Mouse (Mus musculus): ENCODE data around the gene Hsd17b10.

The Hsd17b10 gene

DNA sequence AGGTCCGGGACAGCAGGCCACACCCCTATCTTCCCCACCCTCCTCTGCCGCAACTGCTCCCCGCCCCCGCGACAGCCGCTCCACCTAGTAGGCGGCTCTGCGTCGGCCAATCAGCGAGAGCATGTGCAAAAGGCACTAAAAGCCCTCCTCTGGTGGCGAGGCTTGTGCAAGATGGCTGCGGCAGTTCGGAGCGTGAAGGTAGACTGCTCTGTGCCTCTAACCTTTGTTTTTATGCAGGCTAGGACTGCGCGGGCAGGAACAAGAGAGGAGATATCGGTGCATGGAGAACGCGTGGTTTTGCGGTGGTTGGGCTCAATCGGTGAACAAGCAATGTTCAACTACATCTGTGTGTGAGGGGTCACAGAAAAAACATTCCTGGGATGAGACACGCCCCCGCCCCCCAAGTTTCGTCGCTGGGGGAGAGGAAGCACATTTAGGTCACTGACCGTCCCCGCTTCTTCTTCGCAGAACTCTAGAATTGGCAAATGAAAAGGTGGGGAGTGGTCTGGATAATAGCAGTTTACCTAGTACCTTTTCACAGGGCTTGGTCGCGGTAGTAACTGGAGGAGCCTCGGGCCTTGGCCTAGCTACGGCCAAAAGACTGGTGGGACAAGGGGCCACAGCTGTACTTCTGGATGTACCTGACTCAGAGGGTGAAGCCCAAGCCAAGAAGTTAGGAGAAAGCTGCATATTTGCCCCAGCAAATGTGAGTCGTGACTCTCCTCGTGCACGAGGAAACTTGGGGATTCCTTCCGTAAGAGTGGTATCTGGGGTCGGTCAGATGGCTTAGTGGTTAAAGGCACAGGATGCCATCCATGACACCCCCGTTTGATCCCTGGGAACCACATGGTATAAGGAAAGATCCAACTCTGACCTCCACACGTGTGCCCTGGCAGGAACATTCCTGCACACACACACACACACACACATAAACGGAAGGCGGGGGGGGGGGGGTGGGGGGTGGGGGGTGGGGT, at the start of gene Hsd17b10:
TSS of gene Hsd17b10 (plus strand) at position 109 of the 974 bp plus-strand sequence.
- peak; percentile 46 to 62 for DNase-seq (ENCODE audit: low spot score in 2 of 2)

DNA sequence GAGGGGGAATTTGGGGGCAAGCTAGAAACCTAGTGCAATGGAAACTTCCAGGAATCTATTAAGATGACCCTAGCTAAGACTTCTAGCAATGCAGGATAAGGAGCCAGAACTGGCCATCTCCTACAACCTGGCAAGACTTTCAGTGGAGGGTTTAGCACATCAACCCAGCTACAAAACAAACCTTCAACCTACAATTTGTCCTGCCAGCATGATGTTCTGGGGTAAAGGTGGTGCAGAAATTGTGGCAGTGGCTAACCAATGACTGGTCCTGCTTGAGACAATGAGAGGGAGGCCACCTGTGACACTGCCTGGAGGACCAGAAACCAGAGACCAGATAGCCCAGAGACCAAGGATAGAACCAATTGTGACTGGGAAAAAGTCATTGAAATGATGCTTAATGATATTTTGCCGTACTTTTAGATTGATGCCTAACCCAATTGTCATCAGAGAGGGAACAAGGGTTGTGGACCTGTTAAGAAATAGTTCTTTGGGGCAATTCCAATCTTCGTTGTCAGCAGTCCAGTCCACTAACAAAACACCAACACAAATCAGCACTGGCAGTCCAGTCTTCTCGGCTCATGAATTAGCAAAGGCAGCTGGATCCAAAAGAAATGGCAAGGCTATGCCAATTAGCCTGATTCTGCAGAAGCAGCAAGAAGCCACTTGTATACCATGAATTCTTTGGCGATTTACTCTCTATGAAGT, 2.5 kb upstream of the Hsd17b10 start:
- DNase-seq (ENCODE audit: low spot score in 2 of 2): no peak

DNA sequence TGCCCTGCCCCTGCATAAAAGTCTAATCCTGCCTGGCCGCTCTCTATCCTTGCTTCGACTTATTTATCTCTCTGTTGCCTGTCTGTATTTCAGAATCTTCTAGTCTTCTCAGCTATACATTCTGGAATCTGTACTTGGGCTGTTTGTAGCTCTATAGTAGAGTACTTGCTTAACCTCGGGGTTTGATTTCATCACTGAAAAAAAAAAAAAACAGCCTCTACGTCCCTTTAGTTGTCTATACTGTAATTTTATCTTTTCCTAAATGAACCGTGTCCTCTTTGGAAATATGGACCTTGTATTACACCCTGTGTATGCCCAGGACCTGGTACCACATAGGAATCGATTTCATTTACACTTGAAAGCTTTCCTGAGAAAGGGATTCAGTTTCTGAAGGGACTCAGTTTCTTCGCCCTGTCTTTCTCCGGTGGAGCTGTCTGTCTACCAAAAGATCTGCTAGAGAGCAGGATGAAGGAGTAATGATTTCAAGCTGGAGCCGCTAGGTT, 412 bp upstream of the Hsd17b10 start:
- no peak for DNase-seq (ENCODE audit: low spot score in 2 of 2)

DNA sequence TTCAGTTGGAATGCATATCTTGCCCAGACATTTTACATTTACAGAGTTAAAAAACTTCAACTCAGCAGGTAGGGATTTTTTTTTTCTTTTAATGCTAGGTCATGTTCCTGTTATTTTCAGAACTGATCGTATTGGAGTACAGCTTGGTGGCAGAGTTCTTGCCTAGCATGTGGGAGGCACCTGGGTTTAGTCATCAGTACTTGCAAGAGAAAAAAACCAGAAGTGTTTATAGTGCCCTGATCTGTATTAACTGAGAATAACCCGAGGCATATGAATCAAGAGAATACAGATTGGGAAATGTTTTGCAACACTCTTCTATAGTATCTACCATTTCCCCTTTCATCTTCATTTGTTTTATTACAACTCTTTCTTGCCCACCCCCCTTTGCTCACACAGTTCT, 1.2 kb downstream of the Hsd17b10 start:
- no peak for DNase-seq (ENCODE audit: low spot score in 2 of 2)

DNA sequence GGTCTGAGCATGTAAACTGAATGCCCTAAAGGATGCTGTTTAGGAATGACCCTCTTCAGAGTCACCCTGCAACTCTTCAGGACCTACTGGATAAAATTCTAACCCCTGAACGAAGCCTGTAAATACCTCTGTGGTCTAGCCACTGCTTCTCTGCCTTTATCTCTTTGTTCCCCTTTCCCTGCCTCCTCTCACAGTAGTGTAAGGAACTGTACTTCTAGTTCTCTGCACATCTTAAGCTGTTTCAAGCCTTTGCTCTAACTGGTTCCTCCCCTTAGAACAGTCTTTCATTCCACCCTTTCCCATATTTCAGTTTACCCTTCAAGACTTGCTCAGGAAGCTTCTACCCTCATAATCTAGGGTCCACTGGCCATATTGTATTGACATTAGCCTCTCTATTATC, 6.2 kb downstream of the Hsd17b10 start:
- DNase-seq (ENCODE audit: low spot score in 2 of 2): no peak

DNA sequence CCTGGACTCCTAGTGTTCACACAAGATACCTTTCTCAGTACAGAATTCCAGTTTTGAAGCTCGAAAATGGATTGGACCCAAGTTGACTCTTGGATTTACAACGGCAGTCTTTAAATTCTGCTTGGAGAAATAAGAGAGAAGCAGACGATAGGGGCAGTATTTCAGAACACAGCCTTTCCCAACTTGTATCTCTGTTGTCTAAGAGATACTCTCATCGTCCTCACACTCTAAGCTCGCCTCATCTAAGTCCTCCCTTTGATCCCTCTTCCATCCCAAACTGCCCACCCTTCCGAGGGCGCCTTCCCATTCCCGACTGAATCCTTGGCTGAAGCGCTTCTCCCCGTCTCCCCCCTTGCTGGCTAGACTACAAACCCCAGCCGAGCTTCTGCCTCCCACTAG, 14.1 kb downstream of the Hsd17b10 start:
- DNase-seq (ENCODE audit: low spot score in 2 of 2): no peak

DNA sequence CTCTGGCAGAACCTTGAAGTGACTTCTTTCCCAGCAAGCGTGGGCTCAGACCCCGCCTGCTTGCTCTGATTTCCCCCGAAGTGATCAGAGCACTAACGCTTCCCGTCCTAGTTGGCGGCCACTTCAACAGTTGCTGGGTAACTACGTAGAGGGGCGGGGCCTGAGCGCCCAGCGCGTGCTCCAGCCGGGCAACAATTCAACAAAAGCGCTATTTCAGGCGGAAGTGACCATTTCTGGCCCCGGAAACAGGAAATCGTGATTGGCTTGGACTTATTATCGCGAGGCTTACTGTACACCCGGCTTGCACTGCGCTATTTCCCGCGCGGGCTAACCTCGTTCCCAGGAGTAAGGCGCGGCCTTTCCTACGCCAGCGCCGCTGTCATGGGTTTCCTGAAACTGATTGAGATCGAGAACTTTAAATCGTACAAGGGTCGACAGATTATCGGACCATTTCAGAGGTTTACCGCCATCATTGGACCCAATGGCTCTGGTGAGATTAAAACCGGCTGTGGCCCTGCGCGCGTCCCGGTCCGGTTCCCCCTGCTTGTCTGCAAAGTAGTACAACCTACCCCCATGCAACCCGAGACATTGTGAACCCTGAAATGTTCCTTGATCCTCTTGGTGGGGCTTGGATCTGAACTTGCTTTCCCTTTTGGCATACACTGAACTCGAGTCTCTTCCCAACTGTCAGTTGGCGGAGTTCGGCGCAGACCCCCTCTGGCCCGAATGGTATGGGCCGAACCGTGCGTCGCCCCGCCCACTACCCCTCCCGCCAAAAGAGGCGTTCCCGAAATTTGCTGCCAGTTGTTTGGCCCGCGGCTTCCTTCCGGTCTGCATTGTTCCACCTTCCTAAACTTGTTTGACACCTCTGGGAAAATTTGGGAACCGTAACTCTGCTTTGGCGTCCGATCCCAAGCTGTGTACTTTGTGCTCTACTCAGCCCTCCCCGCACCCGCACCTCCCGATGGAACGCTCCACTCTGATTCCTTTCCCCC, 14.8 kb downstream of the Hsd17b10 start, which contains the start of the genes Ribc1 and Smc1a:
TSS of gene Ribc1 (minus strand) at position 145 of the 995 bp plus-strand sequence.
TSS of gene Smc1a (plus strand) at position 278 of the 995 bp plus-strand sequence.
- DNase-seq (ENCODE audit: low spot score in 2 of 2): peak; percentile 89 to 92

DNA sequence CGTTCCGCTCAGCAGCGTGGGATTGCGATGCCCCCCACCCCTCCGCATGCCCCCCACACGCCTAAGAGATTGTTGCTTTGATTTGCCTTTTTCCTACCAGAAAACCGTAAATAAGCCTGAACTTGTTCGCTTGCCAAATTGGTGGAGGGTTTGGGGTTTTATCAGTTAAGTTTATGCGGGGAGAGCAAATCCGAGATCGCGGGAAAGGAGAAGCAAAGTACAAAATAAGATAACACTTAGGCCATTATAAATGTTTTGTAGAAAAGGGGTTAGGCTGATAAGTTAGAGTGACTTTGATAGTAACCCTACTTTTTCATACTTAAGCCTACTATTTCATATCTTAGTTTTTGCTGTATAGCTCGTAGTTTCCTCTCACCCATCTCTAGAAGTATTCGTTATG, 15.5 kb downstream of the Hsd17b10 start:
- no peak for DNase-seq (ENCODE audit: low spot score in 2 of 2)

DNA sequence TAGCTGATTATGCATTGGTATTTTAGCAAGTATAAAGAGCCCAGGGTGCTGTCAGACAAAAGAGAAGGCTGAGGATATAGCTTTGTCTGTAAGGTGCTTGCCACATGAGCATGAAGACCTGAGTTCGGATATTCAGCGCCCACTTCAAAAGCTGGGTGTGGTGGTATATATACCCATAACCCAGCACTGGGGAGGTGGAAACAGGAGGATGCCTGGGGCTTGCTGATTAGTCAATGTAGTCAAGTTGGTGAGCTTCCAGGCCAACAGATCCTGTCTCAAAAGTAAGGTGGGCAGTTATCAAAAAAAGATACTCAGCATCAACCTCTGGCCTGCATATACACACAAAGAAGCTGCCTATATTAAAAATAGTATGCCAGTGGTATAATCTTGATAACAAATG, 17.6 kb downstream of the Hsd17b10 start:
- peak in 1 of 2 experiments; percentile 0 for DNase-seq (ENCODE audit: low spot score in 2 of 2)

DNA sequence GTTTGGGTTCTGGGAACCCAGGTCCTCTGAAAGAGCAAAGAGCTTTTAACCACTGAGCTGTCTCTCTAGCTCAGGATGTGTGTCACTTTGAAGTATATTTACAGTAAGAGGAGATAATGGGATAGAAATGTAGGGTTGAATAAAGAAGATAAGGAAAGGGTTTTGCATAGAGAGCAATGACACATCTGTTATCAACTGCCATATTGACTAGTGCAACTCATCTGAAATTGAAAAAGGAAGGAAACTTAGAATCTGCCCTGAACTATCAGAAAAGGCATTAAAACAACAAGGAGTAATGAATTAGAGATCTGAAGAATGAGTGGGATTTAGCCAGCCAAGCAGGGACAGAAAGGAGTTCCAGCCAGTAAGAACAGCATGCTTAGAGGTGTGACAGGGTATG, 38.2 kb downstream of the Hsd17b10 start:
- DNase-seq (ENCODE audit: low spot score in 2 of 2): no peak

DNA sequence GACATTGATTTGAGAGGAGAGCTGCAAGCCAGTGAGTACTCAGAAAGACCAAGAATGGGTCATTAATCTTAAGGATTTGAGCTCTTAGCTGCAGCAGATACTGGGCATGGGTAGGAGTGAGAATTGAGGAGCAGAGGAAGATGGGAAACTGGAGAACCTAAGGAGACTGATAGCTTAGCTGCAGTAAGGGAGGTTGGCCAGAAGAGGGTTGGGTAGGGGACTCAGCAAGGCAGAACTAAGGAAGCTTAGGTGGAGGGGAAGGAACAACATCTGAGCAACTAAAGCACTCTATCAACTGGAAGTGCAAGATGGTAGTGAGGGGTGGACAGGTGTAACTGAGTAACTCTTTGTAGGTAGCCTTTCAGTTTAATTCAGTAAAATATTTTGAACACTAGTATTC, 45.6 kb downstream of the Hsd17b10 start:
- no peak for DNase-seq (ENCODE audit: low spot score in 2 of 2)

DNA sequence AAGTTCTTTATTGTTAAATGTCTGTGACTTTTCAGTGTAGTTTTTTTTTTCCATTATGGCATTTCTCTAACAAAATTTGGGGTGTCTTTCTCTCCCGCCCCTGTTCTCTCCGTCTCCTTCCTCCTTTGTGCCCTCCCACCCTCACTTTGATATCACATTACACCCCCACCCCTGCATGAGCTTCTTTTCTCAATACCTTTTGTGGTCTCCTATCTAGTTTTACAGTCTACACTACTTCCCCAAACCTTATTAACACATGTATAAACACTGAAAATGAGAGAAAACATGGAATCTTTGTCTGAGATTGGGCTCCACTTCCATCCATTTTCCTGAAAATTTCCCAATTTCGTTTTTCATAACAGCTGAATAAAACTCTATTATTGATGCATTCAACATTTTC, 50.9 kb downstream of the Hsd17b10 start:
- no peak for DNase-seq (ENCODE audit: low spot score in 2 of 2)

All from natural killer cell, adult 2 months (primary cell).